Mouse (Mus musculus): ENCODE measurements at regions not wholly inside any gene's neighbourhood (a gene's known extent, or its start where the extent isn't known, plus 50 kb on each side); places are given as distances from the start of the nearest gene placed in this dataset.

DNA sequence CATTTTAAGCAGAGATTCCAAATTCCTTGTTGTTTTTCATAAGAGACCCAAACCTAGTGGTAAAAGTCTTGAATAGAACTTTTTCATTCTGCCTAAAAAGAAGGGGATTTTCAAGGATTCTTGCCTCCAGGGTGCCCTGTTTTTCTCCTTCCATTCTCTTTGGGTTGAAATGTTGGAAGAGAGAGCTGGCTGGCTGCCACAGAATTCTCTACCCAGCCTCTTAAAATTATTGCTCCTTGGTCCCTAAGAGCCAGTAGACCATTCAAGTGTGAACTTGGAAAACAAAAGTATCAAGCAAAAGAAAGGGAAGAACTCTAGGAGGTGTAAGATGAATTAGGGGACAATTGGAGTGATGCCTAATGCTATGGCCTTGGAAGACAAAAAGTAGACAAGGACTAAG lies 200.2 kb upstream of the Pappa start:
- Histone ChIP-seq H3K9ac (no peak overlapping the region), H3K27ac (ENCODE audit: low read depth) (no peak overlapping the region), H3K4me2 (no peak overlapping the region), H3K4me1 (ENCODE audit: insufficient read depth) (no peaks in the 10 kb centered on the region), H3K9me3 (ENCODE audit: low read depth, low read length) (no peaks in the 10 kb centered on the region), H3K4me3 (ENCODE audit: low read depth, low read length) (no peak overlapping the region), H3K27me3 (ENCODE audit: insufficient read depth, low read length) (no peaks in the 10 kb centered on the region), H3K36me3 (ENCODE audit: insufficient read depth) (no peaks in the 10 kb centered on the region)
- DNase-seq (peak; percentile 2), ATAC-seq (ENCODE audit: insufficient read depth) (no peak)
- no peak for TF ChIP-seq CTCF (IDR thresholded peaks at IDR 0.05; ENCODE audit: low read depth)

DNA sequence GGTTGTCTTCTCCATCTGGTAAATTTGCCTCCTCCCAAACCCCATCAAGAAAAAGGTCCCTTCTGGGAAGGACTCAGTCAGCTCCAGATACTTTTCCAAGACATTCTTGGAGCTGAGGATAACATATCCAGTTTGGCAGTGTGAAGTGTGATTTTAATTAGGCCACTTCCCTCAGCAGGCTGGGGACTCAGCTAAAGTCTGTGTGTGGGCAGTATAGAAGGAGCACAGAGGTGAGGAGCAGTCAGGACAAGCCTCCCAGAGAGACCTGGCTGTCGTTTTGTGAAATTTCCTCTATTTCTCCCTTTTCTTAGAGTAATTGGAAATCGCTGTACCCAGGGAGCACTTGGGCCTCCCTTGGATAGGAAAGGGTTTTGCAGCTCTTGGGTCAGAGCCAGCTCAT lies 195.4 kb upstream of the Pappa start:
- Histone ChIP-seq H3K9me3 (ENCODE audit: low read depth, low read length) (no peaks in the 10 kb centered on the region), H3K36me3 (ENCODE audit: insufficient read depth) (no peaks in the 10 kb centered on the region), H3K27ac (ENCODE audit: low read depth) (no peak overlapping the region), H3K9ac (no peak overlapping the region), H3K27me3 (ENCODE audit: insufficient read depth, low read length) (no peaks in the 10 kb centered on the region), H3K4me1 (ENCODE audit: insufficient read depth) (no peaks in the 10 kb centered on the region), H3K4me2 (no peak overlapping the region), H3K4me3 (ENCODE audit: low read depth, low read length) (no peak overlapping the region)
- DNase-seq = no peak
- 64% methylated on average over 2 of the region's 2 CpGs for WGBS
- ATAC-seq (ENCODE audit: insufficient read depth) = no peak
- TF ChIP-seq CTCF (IDR thresholded peaks at IDR 0.05; ENCODE audit: low read depth) = no peak

DNA sequence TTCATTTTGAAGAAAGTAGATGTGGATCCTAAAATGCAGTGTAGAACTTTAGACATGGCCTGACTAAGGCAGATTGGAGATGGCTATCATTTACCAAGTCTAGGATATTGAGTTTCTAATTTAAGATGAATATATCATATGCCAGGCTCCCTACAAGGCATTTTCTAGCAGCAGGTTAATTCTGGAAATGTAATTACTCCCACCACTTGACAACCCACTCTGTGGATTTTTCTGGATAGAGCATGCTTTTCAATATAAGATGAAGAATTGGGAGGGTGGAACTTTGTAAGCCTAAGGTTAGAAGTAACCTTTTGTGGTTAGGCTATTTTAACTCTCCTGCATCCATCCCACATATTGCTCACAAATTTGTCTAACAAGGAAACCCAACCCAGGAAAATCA lies 178.4 kb upstream of the Pappa start:
- no peak overlapping the region for H3K4me3 ChIP-seq (ENCODE audit: low read depth, low read length)
- H3K36me3 ChIP-seq (ENCODE audit: insufficient read depth) = no peaks in the 10 kb centered on the region
- ATAC-seq (ENCODE audit: insufficient read depth) = no peak
- no peaks in the 10 kb centered on the region for H3K9me3 ChIP-seq (ENCODE audit: low read depth, low read length)
- H3K9ac ChIP-seq = no peak overlapping the region
- H3K4me2 ChIP-seq = no peak overlapping the region
- no peaks in the 10 kb centered on the region for H3K27me3 ChIP-seq (ENCODE audit: insufficient read depth, low read length)
- H3K27ac ChIP-seq (ENCODE audit: low read depth) = no peak overlapping the region
- no peaks in the 10 kb centered on the region for H3K4me1 ChIP-seq (ENCODE audit: insufficient read depth)
- no peak for TF ChIP-seq CTCF (IDR thresholded peaks at IDR 0.05; ENCODE audit: low read depth)
- DNase-seq = no peak

DNA sequence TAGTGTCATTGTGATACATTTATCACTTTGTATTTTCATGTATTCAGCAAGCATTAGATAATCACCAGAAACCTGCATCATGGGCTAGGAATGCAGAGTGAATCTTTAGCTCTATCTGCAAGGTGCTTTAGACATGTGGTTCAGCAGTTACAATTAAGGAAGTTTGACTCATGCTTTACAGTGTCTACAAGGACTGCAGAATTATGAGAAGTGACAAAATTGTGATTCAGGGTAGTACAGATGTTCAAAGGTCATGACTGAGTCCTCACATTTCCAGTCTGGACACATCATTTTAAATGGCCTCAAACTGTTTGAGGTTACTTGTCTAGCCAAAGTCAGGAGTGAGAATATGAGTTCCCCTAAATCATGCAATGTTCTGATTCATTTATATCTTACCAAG lies 171.3 kb upstream of the Pappa start:
- Histone ChIP-seq H3K4me1 (ENCODE audit: insufficient read depth) (no peaks in the 10 kb centered on the region), H3K4me3 (ENCODE audit: low read depth, low read length) (no peak overlapping the region), H3K9me3 (ENCODE audit: low read depth, low read length) (no peaks in the 10 kb centered on the region), H3K27me3 (ENCODE audit: insufficient read depth, low read length) (no peaks in the 10 kb centered on the region), H3K36me3 (ENCODE audit: insufficient read depth) (no peaks in the 10 kb centered on the region), H3K4me2 (no peak overlapping the region), H3K27ac (ENCODE audit: low read depth) (no peak overlapping the region), H3K9ac (no peak overlapping the region)
- ATAC-seq (ENCODE audit: insufficient read depth) (no peak), DNase-seq (no peak)
- no peak for TF ChIP-seq CTCF (IDR thresholded peaks at IDR 0.05; ENCODE audit: low read depth)

DNA sequence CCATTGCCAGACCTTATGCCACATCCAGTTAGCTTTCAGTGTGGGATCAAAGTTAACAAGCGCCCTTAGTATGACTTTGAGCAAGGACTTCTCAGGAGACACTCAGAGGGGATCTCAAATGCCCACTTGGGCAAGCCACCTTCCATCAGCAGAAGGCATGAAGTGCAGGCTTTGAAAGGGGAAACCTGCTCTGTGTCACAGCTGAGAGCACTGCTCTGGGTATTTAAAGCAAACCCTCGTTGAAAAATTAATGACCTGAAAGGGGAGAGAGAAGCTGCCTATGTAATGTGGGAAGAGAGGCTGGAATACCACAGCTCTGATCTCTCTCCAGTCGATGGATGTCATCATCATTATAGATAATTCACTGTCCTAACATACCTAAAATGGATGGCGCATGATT lies 165.1 kb upstream of the Pappa start:
- no peak overlapping the region for H3K9ac ChIP-seq
- ATAC-seq (ENCODE audit: insufficient read depth) (no peak), DNase-seq (no peak)
- TF ChIP-seq CTCF (IDR thresholded peaks at IDR 0.05; ENCODE audit: low read depth) = no peak
- H3K27me3 ChIP-seq (ENCODE audit: insufficient read depth, low read length) = no peaks in the 10 kb centered on the region
- H3K36me3 ChIP-seq (ENCODE audit: insufficient read depth) = no peaks in the 10 kb centered on the region
- no peaks in the 10 kb centered on the region for H3K4me1 ChIP-seq (ENCODE audit: insufficient read depth)
- H3K9me3 ChIP-seq (ENCODE audit: low read depth, low read length) = no peaks in the 10 kb centered on the region
- 69% methylated on average over 4 of the region's 4 CpGs for WGBS
- H3K4me2 ChIP-seq = no peak overlapping the region
- no peak overlapping the region for H3K4me3 ChIP-seq (ENCODE audit: low read depth, low read length)
- H3K27ac ChIP-seq (ENCODE audit: low read depth) = no peak overlapping the region

DNA sequence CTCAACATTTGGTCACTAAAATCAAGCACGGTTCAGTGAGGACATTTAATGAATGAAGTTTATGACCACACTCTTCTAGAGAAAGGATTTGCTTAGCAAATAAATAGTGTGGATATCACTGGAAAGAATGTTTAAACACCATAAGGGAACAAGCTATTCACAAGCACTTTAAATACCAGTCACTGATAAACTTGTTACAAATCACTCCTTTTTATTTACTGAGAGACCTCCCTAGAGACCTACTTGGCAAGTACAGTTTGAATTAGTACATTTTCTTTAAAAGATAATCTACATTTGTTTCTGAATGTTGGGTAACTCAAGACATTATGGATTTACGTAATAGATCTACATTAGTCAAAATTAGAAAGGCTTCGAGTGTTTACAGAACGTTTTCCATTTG lies 162.2 kb upstream of the Pappa start:
- Histone ChIP-seq H3K4me1 (ENCODE audit: insufficient read depth) (no peaks in the 10 kb centered on the region), H3K9me3 (ENCODE audit: low read depth, low read length) (no peaks in the 10 kb centered on the region), H3K4me3 (ENCODE audit: low read depth, low read length) (no peak overlapping the region), H3K27ac (ENCODE audit: low read depth) (no peak overlapping the region), H3K27me3 (ENCODE audit: insufficient read depth, low read length) (no peaks in the 10 kb centered on the region), H3K9ac (no peak overlapping the region), H3K4me2 (no peak overlapping the region), H3K36me3 (ENCODE audit: insufficient read depth) (no peaks in the 10 kb centered on the region)
- ATAC-seq (ENCODE audit: insufficient read depth) (peak; percentile 87), DNase-seq (peak; percentile 68)
- 19% methylated on average over 4 of the region's 4 CpGs for WGBS
- TF ChIP-seq CTCF (IDR thresholded peaks at IDR 0.05; ENCODE audit: low read depth) = no peak
